Mouse (Mus musculus): ENCODE measurements around the gene Adar.
A peak's percentile ranks its signal among the peaks of the same experiment; 100 is the strongest.

Adar gene

DNA sequence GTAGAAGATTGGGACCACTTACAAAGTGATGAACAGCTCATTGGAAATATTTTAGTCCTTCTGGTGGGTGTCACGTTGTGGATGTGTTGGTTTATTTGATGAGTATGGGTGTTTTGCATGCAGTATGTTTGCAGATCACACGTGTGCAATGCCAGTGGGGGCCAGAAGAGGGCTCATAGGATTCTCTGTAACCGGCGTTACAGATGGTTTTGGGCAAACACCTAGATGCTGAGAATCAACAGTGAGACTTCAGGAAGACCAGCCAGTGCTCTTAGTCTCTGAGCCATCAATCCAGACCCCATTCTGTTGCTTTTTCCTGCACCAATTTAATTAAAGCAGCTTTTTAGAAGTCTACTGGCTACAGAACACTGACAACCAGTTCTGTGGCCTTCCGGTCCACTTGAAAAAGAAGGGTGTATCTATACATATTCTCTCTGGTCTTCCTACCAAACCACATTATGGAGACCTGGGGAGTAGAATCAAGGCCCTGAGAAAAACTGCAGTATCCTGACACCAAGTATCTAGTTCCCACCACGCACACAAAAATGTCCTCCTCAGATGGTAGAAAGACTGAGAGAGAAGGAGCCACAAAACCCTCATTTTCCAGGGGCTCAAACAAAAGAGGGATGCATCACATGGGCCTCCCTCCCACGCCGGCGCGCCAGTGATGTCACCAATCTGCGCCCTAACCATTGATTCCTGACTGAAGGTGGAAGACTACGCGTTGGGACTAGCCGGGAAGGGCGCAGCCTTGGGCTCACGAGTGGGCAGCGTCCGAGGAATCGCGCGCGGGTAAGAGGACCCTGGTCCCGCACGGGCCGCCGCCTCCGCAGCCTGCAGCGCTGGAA lies at the start of gene Adar:
TSS of gene Adar (plus strand) at position 664 of the 848 bp plus-strand sequence.
- peak; percentile 61 to 83 for DNase-seq

DNA sequence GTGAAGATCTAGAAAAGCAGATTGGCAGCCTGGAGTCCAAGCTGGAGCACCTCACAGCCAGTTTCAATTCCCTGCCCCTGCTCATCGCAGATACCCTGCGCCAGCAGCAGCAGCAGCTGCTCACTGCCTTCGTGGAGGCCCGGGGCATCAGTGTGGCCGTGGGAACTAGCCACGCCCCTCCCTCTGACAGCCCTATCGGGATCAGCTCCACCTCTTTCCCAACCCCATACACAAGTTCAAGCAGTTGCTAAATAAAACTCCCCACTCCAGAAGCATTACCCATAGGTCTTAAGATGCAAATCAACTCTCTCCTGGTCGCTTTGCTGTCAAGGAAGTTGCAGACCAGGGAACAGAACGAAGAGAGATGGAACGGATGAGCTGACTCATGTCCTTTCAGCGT lies 47.7 kb upstream of the Adar start:
- no peak for DNase-seq

DNA sequence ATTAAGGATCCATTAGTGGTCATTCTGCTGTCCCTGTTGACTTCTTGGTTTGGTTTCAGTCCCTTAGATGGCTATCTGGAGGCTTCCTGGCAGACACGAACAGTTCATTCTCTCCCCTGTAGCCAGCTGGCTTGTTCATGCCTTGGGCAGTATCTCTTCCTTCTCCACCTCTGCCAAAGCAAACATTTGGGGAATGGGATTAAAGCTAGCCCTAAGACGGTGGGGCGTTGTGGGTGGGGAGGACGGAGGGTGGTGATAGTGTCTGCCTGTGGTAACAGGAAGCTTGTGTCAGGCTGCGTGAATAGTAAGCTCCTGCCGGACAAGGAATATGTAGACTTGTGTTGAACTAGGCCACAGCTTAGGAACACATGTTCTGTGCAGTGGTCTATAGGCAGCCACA lies 43.5 kb upstream of the Adar start:
- DNase-seq, result no peak

DNA sequence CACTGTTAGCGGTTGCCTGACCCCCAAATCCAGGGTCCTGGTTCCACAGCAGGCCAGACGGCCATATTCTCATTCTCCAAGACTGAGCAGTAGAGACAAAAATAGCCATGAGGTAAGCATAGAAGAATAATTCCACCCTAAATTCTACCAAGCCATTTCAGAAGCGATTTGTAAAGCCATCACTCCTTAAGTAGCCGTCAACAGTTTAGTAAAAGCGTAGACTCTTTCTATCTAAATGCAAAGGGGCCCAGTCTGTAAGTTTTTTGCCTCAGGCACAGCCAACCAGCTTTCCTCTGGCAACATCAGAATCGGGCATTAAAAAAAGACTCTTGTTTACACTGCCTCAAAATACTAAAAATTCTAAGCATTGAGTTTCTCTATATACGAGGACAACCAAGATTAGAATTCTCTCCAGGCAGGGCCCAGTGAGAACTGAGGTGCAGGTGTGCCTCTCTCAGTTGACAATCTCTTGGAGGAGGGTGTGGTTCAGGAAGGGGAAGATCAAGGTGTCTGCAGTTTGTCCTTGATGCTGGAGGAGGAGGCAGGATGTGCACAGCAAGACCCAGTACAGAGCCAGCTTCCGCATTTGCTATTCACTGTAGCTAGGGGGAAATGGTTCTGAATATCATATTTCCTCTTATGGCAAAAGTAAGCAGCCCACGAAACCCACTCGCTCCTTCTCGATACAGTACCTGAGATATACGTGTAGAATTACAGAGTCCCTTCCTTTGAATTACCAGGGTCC lies 42.1 kb upstream of the Adar start:
- no peak for DNase-seq

DNA sequence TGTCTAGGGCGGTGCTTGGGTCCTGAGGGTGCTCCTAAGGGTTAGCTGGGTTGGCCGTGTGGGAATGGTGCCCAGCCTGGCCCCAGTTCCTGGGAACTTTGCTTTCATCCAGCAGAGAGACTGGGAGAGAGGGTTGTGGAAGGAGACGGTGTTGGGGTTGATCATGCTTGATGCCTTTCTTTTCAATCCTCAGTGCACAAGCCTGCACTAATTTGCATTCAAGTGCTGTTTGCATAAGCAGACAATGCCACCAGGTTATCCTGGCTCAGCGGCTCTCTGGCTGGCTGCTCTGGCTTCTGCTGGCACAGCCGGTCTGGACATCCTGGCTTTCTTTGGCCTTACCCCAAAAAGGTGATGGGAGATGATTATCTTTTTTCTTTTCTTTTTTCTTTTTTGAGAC lies 37.2 kb upstream of the Adar start:
- no peak for DNase-seq

DNA sequence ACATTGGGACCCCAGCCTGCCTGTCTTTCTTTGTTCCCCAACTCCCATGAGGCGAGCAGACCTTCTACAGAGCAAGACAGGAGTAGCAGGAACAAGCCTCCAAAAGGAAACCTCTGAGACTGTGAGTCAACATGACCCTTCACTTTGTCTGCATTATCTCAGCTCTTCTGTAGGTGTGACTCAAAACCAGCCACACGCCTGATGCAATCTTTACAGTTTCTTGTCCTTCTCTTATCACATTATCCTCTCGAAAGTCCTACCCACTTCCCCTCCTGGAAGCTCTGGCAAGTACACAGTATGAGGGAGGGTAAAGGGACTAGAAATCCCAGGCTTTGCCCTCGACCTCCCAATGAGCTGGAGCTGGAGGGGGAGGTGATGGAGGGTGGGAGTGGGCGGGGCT lies 28.8 kb upstream of the Adar start:
- DNase-seq, result no peak

DNA sequence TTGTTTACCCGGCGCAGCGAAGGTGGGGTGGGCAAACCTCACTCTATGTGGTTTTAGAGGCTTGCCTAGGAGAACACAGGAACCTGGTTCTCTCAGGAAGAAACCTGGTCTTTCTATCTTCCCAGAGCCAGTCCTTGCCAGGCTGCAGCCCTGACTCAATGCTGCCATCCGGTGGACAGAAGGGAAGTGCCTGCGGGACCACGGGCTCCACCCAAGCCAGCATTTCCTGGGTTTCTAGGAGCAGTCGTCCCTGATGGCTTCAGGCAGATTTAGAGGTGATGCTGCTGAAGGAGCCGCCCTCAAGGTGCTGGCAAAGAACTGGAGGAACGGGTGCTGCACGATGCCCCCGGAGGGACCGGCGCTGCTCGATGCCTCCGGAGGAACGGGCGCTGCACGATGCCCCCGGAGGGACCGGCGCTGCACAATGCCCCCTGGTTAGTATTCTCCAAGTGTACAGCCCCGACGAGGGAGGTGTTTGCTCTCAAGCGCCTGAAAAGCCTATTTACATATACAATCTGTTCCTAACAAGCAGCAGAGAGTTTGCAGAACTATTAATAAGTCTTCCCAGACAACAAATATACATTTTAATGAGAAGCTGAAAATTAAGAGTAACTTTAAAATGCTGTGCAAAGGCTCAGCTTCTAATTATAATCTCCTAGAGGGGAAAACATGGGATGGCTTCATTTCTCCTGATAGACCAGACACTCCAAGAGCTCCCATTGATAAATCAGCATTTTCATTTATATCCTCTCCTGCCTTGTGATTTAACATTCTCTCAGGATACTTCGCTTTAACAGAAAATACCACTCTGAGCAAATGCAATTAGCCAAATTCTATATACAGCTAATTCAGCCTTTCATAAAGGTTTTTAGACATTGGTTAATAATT lies 25.9 kb upstream of the Adar start:
- DNase-seq, result peak; percentile 74 to 93

DNA sequence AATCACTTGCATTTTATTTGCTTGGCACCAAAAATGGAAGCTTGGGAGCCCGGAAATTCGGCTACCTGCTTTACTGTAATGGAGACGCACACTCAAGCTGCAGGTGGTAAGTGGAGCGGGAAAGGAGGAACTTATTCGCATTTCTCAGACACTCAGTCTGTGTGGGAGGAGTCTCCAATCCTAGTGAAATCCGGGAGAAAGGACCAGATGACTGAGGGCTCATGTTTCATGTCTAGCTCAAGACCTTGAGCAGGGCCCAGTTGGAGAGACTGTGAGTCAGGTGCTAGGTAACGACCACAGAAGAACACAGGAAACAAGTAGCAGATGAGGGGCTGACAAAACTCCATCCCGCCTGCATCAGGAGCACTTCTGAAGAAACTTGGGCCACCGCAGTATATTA lies 23.0 kb upstream of the Adar start:
- DNase-seq, result no peak

DNA sequence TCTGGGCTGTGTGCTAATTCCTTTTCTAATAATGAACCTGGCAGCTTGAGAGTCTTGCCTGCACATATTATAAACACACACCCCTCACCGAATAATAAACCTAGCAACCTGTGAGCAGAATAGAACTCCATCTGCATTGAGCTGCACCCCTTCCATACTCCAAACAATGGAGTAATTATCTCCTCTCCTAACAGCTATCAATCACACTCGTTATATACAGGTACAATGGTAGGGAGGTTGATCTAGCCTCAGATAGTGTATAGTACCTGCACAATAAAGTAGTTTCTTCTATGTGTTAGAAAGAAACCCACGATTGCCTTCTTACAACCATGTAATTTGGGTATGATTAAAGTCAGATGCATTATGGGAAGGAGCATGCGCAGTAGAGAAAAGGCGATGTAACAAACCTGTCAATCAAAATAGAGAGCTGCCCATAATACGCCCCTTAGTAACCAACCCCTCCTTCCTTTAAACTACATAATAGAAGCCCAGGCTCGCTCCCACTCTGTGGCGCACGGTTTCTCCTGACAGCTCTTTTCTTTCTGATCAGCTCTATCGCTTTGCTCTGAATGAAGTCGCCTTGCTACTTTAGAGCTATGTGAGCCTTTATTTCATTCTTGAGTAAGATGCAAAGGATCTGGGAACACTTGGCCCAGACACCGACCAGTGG lies 18.5 kb upstream of the Adar start:
- DNase-seq, result no peak

DNA sequence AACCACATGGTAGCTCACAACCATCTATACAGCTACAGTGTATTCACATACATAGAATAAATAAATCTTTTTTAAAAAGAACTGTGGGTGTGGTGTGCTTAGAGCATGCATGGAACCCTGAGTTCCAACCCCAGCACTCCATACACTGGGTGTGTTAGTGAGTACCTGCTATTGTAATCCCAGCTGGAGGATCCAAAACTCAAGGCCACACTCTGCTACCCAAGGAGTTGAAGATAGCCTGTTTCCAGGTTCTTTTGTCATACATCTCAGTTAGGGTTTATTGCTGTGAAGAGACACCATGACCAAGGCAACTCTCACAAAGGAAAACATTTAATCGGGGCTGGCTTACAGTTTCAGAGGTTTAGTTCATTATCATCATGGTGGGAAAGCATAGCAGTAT lies 15.9 kb upstream of the Adar start:
- DNase-seq, result no peak

DNA sequence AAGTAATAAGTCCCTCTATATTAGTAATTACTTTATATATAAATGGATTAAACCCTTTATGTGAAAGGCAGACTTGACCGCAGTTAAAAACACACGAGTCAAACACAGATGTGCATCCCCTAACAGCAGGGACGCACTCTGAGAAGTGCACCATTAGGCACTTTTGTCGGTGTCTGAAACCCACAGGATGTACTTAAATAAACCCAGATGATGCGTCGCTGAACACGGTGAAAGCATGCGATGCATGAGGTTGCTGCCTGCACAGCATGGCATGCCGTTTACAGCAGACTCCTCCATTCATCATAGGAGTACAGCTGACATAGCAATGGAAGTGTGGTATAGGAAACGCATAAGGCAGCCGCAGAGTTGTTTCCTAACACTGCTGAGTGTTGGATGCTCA lies 14.4 kb upstream of the Adar start:
- no peak for DNase-seq

DNA sequence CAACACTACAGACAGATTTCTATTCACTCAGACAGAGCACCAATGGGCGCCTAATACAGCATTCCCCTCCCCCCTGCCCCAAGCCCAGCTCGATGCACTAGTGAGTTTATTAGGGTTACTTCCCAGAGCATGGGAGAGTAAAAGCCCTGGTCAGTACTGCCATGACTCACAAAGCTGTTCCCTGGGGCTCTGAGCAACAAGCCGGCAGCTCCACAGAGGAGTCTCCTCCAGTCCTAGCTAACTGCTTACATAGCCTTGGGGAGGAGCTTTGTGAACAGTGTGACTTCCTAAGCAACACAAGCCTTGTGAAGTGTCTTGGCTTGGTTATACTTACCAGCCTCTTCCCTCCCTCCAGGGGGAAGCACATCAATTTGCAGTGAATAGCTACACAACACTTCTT lies 11.2 kb upstream of the Adar start:
- DNase-seq, result no peak

DNA sequence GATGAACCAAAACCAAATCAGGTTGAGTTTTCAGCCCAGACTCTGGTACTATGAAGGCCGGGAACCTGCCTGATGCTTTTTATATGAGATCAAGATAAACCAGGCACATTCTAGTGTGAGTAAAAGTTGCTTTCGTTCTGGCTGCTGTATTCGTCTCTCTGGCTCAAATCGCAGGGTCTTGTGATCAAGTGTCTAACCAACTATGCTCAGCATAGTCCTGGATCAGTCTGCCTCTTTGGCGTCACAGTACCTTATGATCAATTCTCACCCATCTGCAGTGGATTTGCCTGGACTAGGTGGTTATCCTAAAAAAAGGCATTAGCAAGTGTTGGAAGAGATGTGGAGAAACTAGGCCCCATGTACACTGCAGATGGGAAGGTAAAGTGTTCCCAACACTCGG lies 10.8 kb upstream of the Adar start:
- DNase-seq, result no peak

DNA sequence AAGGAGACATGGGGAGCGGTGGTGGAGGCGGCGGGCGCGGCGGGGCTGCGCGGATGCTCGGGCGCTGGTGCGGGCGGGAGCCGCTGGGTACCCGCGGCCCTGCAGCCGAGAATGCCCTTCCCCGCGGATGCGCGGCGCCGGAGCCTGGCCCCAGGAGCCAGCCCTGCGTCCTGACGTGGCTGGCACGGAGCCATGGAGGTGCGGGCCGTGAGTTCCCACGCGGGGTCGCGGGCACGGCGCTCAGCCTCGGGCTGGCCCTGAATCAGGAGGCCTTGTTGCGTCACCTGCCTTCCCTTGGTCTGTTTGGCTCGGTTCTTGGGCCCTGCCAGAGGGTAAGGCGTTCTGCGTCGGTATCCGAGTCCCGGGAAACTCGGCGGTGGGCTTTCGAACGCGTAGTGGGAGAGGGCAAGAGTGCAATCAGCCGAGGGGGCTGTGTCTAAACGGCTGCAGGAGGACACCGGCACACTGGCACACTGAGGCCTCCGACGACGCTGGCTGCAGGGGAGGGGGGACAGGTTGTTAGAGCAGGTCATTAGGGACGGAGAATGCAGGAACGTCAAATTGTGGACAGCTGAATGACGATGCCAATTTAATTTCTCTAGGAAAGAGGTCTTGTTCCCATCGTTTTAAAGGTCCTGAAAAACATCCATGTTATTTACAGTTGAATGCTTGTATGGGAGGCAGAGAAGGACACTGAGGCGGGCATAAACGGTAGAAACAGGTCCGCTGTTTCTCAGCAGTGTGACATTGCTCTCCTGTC lies 565 bp downstream of the Adar start:
- DNase-seq, result peak; percentile 18 to 51

DNA sequence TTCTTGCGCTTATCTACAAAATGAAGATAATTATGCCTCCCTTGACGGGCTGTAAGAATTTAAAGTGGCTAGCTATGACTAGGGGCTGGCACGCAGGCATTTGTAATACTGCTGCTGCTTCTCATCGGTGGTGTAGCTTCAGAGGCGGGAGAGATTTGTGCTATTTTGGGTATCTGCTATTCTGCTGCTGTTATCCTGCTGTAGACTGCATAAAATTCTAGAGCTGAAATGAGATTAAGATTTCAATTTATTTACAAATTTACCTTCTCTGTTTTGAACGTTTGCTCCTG lies 1.1 kb downstream of the Adar start:
- DNase-seq, result no peak

DNA sequence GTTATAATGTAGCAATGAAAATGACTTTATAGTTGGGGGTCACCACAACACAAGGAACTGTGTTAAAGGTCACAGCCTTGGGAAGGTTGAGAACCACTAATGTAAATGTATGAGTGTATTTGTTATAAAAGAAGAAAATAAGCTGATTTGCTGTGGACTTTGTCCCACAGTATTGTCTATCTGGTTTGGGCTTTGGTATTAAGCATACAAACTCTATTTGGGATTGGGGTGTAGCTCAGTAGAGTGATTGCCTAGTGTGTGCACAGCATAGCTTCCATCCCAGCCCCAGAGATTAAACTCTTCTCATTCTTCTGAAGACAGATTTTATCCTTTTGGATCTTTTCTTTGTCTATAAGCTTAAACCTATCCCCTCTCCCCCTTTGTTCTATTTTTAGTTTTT lies 7.2 kb downstream of the Adar start:
- no peak for DNase-seq

DNA sequence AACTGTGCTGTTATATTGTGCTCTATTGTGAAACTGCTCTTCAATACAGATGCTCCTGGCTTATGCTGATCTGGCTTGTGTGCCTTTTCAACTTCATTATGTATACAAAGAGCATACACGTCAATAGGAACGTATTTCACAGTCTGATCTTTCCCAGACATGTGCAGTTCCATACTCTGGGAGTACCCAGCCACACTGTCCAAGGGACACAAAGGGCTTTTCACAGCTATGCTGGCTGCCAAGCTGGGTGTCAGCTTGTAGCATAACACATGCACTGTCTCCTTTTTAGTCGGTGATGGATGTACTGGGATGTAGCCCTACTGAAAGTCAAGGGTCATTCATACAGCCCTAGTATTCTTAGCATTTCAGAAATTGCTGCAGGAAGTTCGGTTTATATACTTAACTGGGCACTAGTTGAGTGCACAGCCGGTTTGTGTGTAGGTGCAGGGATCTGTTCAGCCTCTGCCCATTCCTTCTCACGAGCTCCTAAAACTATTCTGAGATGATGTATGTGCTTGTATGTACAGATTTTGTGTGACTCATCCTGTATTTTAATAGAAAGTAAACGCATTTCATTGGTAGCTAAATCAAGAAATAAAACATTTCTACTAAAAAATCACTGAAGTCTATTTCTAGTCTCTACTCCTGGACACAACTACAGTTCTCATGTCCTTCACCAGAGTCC lies 8.7 kb downstream of the Adar start:
- no peak for DNase-seq

DNA sequence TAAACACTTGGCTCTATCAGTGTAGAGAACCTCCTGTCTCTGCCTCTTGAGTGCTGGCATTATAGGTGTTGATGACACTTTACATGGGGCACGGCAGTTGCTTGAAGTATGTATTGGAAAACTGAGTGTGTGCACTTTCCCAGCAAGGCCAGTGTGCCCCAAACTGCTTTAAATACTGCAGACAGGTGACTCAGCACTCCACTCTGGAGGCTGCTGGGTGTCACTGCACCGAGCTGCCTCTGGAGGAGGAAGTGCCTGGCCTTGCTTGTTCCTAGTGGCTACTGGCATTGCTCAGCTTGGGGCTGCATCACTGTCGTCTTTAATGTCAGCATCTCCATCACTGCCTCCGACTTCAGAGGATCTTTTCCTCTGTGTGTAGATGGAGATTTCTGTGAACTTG lies 12.2 kb downstream of the Adar start:
- DNase-seq, result peak; percentile 42 to 66

DNA sequence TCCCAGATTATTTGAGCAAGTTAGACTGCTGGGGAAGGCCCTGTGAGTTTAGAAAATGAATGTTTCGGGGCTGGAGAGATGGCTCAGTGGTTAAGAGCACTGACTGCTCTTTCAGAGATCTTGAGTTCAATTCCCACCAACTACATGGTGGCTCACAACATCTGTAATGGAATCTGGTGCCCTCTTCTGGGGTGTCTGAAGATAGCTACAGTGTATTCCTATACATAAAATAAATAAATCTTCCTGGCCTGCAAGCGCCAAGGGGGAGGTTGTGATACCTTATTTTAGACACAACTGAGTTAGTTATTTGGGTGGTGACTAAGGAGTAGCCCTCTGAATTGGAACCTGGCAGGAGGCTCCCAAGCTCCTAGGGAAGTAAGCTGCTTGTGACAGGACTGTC lies 14.0 kb downstream of the Adar start:
- DNase-seq, result no peak

DNA sequence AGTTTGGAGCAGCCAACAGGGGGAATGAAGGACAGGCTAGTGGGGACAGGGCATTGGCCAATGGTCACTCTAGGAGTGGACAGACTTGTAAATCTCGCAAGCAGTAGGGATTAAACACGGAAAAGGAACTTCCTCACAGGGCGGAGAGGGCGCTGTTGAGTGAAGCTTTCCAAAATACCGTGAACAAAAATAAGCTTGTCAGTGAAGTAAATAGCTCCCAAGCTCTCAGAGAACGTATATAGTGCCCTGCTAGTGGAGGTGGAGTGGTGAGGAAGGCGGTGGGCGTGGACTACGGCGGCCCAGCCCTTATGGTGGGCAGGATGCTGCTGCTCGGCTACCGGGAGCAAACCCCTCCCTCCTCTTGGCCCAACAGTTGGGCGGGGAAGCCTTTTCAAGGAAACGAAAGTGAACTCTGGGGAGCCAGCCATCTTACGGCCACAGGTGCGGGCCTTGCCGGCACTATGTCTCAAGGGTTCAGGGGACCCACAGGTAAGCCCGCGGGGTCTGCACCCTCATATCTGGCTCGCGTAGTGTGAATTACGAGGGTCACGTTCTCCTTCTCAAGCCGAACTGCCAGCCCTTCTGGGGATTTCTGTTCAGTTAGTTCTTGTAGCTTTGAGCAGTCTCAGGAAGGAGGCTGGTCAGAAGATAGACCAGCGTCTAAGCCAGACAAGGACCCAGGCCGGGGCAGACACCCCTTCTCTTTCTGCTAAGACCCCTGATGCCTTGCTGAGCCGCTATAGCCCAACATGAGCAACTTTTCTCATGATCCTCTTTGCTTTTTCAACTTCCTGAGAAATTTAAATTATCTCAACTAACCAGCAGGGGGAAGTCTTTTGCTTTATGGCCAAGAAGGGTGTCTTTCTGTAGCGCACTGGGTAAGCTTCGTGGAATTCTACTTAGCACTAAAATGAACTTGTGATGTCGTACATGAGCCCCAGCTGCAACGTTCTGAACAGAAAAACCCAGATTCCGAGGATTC lies 15.8 kb downstream of the Adar start:
- DNase-seq, result peak; percentile 95 to 96
